Mouse (Mus musculus): ENCODE results near the gene Camsap2.

DNA sequence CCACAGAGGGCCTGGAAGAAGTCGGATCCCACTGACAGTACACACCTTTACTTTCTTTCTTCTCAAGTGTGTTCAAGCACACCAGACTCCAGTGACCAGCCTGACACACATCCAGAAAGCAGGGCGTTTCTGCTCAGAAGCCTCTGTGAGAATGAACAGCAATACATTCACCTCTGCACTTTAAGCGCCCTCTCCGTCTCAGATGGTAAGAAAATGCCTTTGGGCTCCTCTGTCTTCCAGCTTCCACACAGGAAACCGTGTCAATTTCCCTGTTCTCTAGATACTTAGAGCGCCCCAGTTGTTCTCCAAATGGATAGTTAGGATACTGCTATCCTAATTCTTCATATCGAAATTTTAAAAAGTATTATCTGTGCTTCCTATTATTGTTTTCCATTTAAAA lies 2.2 kb downstream of the Camsap2 start:
- TF ChIP-seq POLR2A (IDR thresholded peaks at IDR 0.05; ENCODE audit: low read depth, low read length) (no peak), CTCF (IDR thresholded peaks at IDR 0.05; ENCODE audit: extremely low read depth, insufficient read length, insufficient replicate concordance, low read depth, low read length) (no peak)

Measured in small intestine, adult 2 months (tissue).